Mouse (Mus musculus): Measurements from ENCODE around the gene Adamts7. TPM values are rescaled to one million over a fixed set of nuclear protein-coding genes. Genes with fewer than 3 reads are reported as not detected.

Adamts7 gene
- total RNA-seq, 2 experiments from 2014 or later = 0.59 to 0.97 TPM

- H3K4me3 ChIP-seq = peak overlapping the region; percentile 55
- peak; percentile 64 to 75 for DNase-seq (ENCODE audit: low spot score in 2 of 2)
- no peak overlapping the region for H3K27ac ChIP-seq
- TF ChIP-seq CTCF (conservative IDR thresholded peaks at IDR 0.05) = peak; percentile 92
Measured at GRCm38 (mm10) chr9:90126260-90127010, 36.4 kb upstream of the Adamts7 start.

GRCm38 (mm10) chr9:90127146-90127545 lies 35.7 kb upstream of the Adamts7 start:
- DNase-seq (ENCODE audit: low spot score in 2 of 2) = no peak
- TF ChIP-seq CTCF (conservative IDR thresholded peaks at IDR 0.05) = no peak
- Histone ChIP-seq H3K27ac (no peak overlapping the region), H3K4me3 (no peak overlapping the region)

- DNase-seq (ENCODE audit: low spot score in 2 of 2) = no peak
- Histone ChIP-seq H3K27ac (no peak overlapping the region), H3K4me3 (no peak overlapping the region)
- TF ChIP-seq CTCF (conservative IDR thresholded peaks at IDR 0.05) = no peak
Measured at GRCm38 (mm10) chr9:90128636-90129201, 34.1 kb upstream of the Adamts7 start.

- no peak for DNase-seq (ENCODE audit: low spot score in 2 of 2)
- TF ChIP-seq CTCF (conservative IDR thresholded peaks at IDR 0.05) = no peak
- no peak overlapping the region for H3K27ac ChIP-seq
- H3K4me3 ChIP-seq = no peak overlapping the region
Measured at GRCm38 (mm10) chr9:90133562-90134355, 29.1 kb upstream of the Adamts7 start.

- no peak for DNase-seq (ENCODE audit: low spot score in 2 of 2)
- Histone ChIP-seq H3K4me3 (no peak overlapping the region), H3K27ac (no peak overlapping the region)
- TF ChIP-seq CTCF (conservative IDR thresholded peaks at IDR 0.05) = peak; percentile 62
Measured at GRCm38 (mm10) chr9:90135466-90135865, 27.4 kb upstream of the Adamts7 start.

- no peak for TF ChIP-seq CTCF (conservative IDR thresholded peaks at IDR 0.05)
- Histone ChIP-seq H3K27ac (no peak overlapping the region), H3K4me3 (no peak overlapping the region)
- DNase-seq (ENCODE audit: low spot score in 2 of 2) = no peak
Measured at GRCm38 (mm10) chr9:90135963-90136677, 26.7 kb upstream of the Adamts7 start.

- no peak for TF ChIP-seq CTCF (conservative IDR thresholded peaks at IDR 0.05)
- no peak for DNase-seq (ENCODE audit: low spot score in 2 of 2)
- Histone ChIP-seq H3K27ac (no peak overlapping the region), H3K4me3 (no peak overlapping the region)
Measured at GRCm38 (mm10) chr9:90136678-90136965, 26.2 kb upstream of the Adamts7 start.

- Histone ChIP-seq H3K27ac (no peak overlapping the region), H3K4me3 (no peak overlapping the region)
- no peak for TF ChIP-seq CTCF (conservative IDR thresholded peaks at IDR 0.05)
- DNase-seq (ENCODE audit: low spot score in 2 of 2) = no peak
Measured at GRCm38 (mm10) chr9:90145788-90146187, 17.1 kb upstream of the Adamts7 start.

- no peak overlapping the region for H3K4me3 ChIP-seq
- no peak overlapping the region for H3K27ac ChIP-seq
- TF ChIP-seq CTCF (conservative IDR thresholded peaks at IDR 0.05) = no peak
- DNase-seq (ENCODE audit: low spot score in 2 of 2) = no peak
Measured at GRCm38 (mm10) chr9:90146869-90147268, 16.0 kb upstream of the Adamts7 start.

- Histone ChIP-seq H3K4me3 (peak overlapping the region; percentile 70), H3K27ac (no peak overlapping the region)
- peak; percentile 60 for TF ChIP-seq CTCF (conservative IDR thresholded peaks at IDR 0.05)
- no peak for DNase-seq (ENCODE audit: low spot score in 2 of 2)
Measured at GRCm38 (mm10) chr9:90162243-90162925, 485 bp upstream of the Adamts7 start.

- Histone ChIP-seq H3K27ac (no peak overlapping the region), H3K4me3 (peak overlapping the region; percentile 70)
- TF ChIP-seq CTCF (conservative IDR thresholded peaks at IDR 0.05) = no peak
- DNase-seq (ENCODE audit: low spot score in 2 of 2) = no peak
Measured at GRCm38 (mm10) chr9:90163749-90164095, 853 bp downstream of the Adamts7 start.

- no peak for DNase-seq (ENCODE audit: low spot score in 2 of 2)
- no peak overlapping the region for H3K27ac ChIP-seq
- no peak overlapping the region for H3K4me3 ChIP-seq
- peak; percentile 49 for TF ChIP-seq CTCF (conservative IDR thresholded peaks at IDR 0.05)
Measured at GRCm38 (mm10) chr9:90164670-90165453, 2.0 kb downstream of the Adamts7 start.

Data from layer of hippocampus, adult 2 months (tissue).